Mouse (Mus musculus): ENCODE measurements at regions not wholly inside any gene's neighbourhood (a gene's known extent, or its start where the extent isn't known, plus 50 kb on each side); places are given as distances from the start of the nearest gene placed in this dataset.

GRCm38 (mm10) chr8:6227901-6228300, 1122.8 kb upstream of the Slc10a2 start:
- no peak for DNase-seq

GRCm38 (mm10) chr8:6225194-6225593, 1120.0 kb upstream of the Slc10a2 start:
- no peak for DNase-seq

- no peak for DNase-seq
Measured at GRCm38 (mm10) chr8:6207617-6208349, 1102.6 kb upstream of the Slc10a2 start.

DNA sequence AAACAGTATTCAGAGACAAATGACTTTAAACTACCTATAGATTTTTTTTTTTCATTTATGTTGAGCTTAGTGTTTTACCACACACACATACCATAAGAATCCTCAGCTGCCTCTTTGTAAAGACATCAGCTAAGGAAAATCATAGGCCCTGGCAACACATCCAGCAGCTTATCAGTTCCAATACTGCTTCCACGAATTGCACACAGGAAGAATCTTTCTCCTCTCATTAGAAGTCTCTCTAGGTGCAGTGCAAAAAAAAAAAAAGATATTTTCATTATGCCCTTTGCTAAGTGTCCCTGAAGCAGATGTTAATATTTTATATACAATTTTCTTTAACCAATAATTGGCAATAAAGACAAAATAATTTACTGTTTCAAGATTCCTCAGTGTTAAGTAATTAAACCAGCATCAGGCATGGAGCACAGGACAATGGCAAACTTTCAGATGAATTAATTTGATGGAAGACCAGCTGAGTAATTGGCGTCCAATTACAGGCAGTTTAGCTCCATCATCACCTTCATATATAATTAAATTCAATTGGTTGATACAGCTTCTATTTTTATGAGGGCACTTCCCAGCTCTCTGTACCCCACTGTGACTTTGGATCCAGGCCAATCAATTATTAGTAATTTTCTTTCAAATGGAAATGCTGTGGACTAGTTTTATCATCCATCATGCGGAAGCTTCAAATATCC, 1099.0 kb upstream of the Slc10a2 start:
- DNase-seq = no peak

GRCm38 (mm10) chr8:6191431-6191830, 1086.3 kb upstream of the Slc10a2 start:
- no peak for DNase-seq

- DNase-seq = no peak
Measured at GRCm38 (mm10) chr8:6188422-6188821, 1083.3 kb upstream of the Slc10a2 start.

- DNase-seq = no peak
Measured at GRCm38 (mm10) chr8:6186561-6186960, 1081.4 kb upstream of the Slc10a2 start.

DNA sequence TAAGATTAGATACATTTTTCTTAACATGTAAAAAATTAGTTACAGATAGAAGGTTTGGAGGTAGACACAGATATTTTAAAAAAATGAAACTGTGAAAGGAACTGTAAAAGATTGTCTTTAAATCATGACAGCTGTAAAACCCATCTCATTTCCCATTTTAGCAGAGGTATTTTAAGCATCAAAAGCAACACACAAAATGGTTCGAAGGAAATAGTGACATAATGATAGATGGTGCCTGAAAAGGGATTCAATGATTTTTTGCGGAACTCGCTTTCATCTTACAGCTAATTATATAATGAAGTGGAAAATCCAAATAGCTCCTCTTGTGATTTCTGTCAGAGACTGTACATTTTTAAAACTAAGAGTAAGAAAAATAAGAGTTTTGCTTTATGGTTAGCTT, 1074.5 kb upstream of the Slc10a2 start:
- DNase-seq = no peak

DNA sequence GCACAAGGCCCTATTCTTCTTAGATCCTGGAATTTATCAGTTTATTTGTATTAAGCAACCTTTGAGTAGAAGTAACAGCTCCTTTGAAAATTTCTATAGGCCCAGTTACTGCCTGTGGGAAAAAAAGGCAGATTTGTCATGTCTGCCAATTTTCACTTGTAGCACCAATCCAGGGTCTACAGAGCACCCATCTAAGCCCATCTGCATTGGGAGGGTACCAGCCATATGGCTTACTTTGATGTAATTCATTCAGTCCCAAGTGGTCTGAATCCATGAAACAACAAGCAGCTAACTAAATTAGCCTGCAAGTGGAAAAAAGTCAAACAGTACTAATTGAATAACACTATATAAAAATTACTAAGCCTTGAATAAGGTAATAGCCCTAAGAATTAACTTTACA, 1061.3 kb upstream of the Slc10a2 start:
- DNase-seq = no peak

DNA sequence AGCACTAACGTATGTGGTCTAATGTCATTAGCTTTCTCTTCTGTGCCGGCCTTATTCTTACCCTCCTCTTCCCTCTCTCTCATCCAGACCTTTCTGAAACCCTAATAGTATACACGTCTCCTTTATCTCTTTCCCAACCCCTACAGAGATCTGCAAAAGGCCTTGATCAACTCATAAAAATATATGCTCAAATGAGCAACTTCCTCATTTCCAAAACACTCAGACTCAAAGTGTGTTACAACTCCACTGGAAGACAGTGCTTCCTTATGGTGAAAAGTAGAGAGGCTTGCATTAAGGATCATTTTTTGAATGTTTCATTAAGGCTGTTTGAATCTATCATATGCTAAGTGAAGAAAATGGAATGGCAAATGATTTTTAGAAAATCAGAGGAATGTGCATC, 1060.1 kb upstream of the Slc10a2 start:
- no peak for DNase-seq

GRCm38 (mm10) chr8:6164758-6165157, 1059.6 kb upstream of the Slc10a2 start:
- DNase-seq = no peak

- DNase-seq = no peak
Measured at GRCm38 (mm10) chr8:6144588-6144987, 1039.4 kb upstream of the Slc10a2 start.

GRCm38 (mm10) chr8:6140090-6140489, 1034.9 kb upstream of the Slc10a2 start:
- no peak for DNase-seq

DNA sequence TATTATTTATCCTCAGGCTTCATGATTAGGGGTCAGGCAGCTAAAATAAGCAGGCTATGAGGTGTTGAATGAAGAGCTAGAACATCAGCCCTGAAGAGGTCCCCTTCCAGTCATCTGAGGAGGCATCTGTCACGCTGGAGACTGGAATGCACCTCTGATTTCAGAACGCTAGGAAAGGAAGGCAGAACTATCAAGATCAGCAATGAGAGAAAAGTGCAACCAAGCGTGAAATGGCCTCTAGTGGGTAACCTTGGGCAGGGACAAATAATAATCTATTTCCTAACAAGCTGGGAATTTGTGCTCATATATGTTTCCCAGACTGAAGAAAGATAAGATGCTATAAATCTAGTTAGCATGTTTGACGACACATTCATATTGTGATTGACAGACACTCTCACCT, 1034.0 kb upstream of the Slc10a2 start:
- DNase-seq = no peak

- no peak for DNase-seq
Measured at GRCm38 (mm10) chr8:6132243-6132751, 1027.1 kb upstream of the Slc10a2 start.

- DNase-seq = no peak
Measured at GRCm38 (mm10) chr8:6125265-6125664, 1020.1 kb upstream of the Slc10a2 start.

DNA sequence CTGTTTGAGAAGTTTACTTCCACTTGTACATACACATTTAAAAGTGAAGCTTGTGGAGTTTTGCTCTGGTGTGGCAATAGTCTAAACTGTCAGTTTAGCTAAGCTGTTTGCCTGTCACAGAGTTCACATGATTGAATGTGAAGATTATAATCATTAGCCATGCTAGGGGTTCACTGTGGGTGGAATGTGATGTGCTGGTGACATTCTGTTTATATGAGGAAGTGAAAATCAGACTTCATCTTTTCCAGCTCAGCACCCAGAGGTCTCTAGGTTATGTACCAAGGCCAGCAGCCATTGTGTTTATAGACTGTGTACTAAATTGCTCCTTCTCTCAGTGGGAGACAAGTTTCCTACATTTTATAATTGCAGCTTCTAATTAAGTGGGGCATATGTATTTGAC, 1014.4 kb upstream of the Slc10a2 start:
- no peak for DNase-seq

DNA sequence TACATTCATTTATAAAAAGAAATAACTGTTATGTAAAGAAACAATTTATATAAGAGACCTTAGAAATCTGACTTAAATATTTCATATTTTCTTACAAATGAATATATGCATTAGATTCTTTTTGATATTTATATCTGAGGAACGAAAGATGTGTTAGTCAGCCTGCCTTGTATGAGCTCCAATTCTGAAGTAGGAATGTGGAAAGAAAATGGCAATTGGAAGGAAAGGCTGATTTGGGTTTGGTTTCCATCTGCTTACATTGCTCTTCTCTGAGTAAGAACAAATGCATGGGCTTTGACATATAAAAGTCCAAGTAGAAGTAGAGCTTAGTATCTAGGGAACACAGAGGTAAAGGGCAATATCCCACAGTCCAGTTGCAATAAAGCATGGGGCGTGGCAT, 1006.2 kb upstream of the Slc10a2 start:
- DNase-seq = no peak

DNA sequence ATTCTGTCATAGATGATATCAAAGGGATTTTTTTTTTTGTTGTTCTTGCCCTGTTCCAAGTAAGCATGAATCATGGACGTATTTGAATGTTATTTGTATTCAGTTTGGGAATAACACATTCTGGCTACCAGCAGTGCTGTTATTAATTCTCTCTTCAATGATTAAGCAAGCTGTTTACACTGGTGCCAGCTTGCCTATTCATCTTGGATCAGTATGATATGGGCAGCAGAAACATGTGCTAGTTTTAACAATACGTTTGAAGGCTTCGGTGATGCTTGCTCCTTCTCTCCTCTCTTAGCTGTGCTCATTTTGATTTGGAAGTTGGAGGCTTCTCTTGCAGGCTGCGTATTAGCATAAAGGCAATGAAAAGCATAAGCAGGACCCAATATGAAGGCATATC, 984.9 kb upstream of the Slc10a2 start:
- DNase-seq = no peak

DNA sequence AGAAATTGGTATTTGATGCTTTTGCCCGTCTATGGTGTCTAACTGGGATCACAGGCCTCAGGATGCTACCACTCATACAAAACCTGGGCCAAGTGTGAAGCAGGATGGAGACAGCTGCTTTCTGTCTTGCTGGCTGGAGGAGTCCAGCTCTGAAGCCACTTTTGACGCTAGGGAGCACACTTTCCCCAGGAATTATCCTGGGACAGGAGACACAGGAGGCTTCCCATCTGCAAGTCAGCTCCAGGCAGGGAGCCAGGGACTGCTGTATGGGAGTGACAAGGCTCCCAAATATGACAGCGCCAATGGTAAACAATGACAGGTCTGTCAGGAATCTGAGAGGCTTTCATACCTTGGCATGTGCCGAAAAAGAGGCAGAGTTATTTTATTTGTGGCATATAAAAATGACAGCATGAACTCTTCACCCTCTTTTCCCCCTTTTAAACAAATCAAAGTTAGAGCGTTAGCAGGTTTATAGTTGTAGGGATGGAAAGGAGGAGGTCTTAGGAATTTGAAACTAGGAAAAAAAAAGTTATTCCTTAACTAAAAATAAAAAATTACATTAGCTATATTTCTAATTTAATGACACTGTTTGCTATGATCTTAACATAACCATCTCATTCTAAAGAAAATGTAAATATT, 938.9 kb upstream of the Slc10a2 start:
- peak; percentile 16 for DNase-seq

- no peak for DNase-seq
Measured at GRCm38 (mm10) chr8:6012206-6012605, 907.1 kb upstream of the Slc10a2 start.

DNA sequence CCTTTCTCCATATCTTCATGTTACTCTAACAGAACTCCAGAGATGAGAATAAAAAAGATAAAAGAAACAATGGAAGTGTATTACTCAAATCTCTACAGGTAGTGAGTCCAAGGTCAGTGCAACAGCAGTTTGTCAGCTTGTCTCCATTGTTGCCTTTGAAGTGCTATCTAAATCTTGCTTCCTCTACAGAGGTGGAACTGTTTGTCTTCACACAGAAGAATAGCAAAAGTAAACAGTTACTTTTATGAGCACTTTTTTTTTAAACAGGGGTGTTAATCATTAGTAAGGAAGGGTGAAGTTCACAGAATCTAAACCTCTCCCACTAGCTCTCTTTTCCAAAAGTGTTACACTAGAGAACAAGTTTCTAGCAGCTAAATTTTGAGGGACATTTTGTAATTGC, 906.0 kb upstream of the Slc10a2 start:
- DNase-seq = no peak

GRCm38 (mm10) chr8:6010712-6011111, 905.6 kb upstream of the Slc10a2 start:
- no peak for DNase-seq

All from gastrocnemius, postnatal 10 days (tissue).